Mouse (Mus musculus): Measurements from ENCODE around the gene Dcaf6.

DNA sequence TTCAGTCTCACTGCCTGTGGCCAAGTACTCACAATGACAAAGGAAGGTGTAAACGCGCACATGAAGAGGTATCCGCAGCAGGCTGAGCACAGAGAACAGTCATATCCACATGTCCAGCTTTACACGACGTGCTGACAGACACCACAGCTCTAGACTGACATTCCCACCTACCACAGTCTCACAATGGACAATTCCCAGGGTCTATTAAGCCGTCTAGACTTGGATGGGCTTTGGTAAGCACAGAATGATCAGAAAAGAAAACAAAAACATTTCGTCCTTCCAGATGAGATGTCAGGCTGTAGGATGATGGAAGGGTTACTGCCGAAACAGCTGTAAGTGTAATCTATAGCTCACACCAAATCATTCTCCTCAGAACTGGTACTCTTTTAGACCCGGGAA is 73.8 kb downstream of the Dcaf6 start:
- TF ChIP-seq CTCF (IDR thresholded peaks at IDR 0.05; ENCODE audit: extremely low read depth, insufficient read depth, low read length) = no peak
- TF ChIP-seq POLR2A (IDR thresholded peaks at IDR 0.05; ENCODE audit: extremely low read depth, insufficient read depth, low read length) = no peak
